Mouse (Mus musculus) right cerebral cortex, postnatal 10 days (tissue): ENCODE measurements around the gene Hypk.
"Not testable (repeated sequence)": the region's sequence is repeated elsewhere in the genome, so short reads cannot be mapped to it uniquely, and the experiment has no call there.

ENCODE experiments used
- DNase-seq, 2 experiments: peaks; one replicate each; pipeline ENCODE4 v3.0.0; 2021; ENCODE audit warnings: low spot score in 2 of 2

Hypk gene

GRCm38 (mm10) chr2:121448136-121448535 lies 5.0 kb upstream of the Hypk start:
- peak; percentile 63 to 64 for DNase-seq

GRCm38 (mm10) chr2:121448739-121449535 lies 4.2 kb upstream of the Hypk start, which contains the start of gene Serf2:
TSS of gene Serf2 (plus strand) at chr2:121449195.
- peak; percentile 99 for DNase-seq

GRCm38 (mm10) chr2:121449545-121450011 lies 3.5 kb upstream of the Hypk start:
- DNase-seq = no peak

- no peak for DNase-seq
These were observed 3.0 kb upstream of the Hypk start for GRCm38 (mm10) chr2:121450093-121450492.

GRCm38 (mm10) chr2:121452361-121452760 lies 729 bp upstream of the Hypk start:
- DNase-seq = no peak

- no peak for DNase-seq
These were observed 827 bp downstream of the Hypk start for GRCm38 (mm10) chr2:121453917-121454316.

GRCm38 (mm10) chr2:121455534-121455933 lies 2.4 kb downstream of the Hypk start:
- DNase-seq = no peak

- peak; percentile 90 to 91 for DNase-seq
These were observed 3.9 kb downstream of the Hypk start, which contains the start of gene Serinc4 for GRCm38 (mm10) chr2:121456692-121457642. TSS of gene Serinc4 (minus strand) at chr2:121456781.

- no peak for DNase-seq
These were observed 7.0 kb downstream of the Hypk start for GRCm38 (mm10) chr2:121460071-121460470.

- DNase-seq = not testable (repeated sequence)
These were observed 15.9 kb downstream of the Hypk start for GRCm38 (mm10) chr2:121468982-121469381.

- not testable (repeated sequence) for DNase-seq
These were observed 19.7 kb downstream of the Hypk start for GRCm38 (mm10) chr2:121472783-121473182.

GRCm38 (mm10) chr2:121473301-121474179 lies 20.4 kb downstream of the Hypk start, which contains the start of gene Mfap1b:
TSS of gene Mfap1b (minus strand) at chr2:121474067.
- peak; percentile 89 to 92 for DNase-seq

- DNase-seq = no peak
These were observed 21.1 kb downstream of the Hypk start for GRCm38 (mm10) chr2:121474180-121474535.

- DNase-seq = not testable (repeated sequence)
These were observed 22.2 kb downstream of the Hypk start for GRCm38 (mm10) chr2:121475306-121475705.

GRCm38 (mm10) chr2:121477491-121478266 lies 24.6 kb downstream of the Hypk start:
- no peak for DNase-seq

- no peak for DNase-seq
These were observed 27.4 kb downstream of the Hypk start for GRCm38 (mm10) chr2:121480498-121480897.

- not testable (repeated sequence) for DNase-seq
These were observed 27.8 kb downstream of the Hypk start for GRCm38 (mm10) chr2:121480916-121481315.

- DNase-seq = no peak
These were observed 30.5 kb downstream of the Hypk start for GRCm38 (mm10) chr2:121483576-121483975.

GRCm38 (mm10) chr2:121484403-121484802 lies 31.3 kb downstream of the Hypk start:
- DNase-seq = not testable (repeated sequence)

- DNase-seq = not testable (repeated sequence)
These were observed 48.5 kb downstream of the Hypk start for GRCm38 (mm10) chr2:121501550-121501949.
